In the genomic region with DNA sequence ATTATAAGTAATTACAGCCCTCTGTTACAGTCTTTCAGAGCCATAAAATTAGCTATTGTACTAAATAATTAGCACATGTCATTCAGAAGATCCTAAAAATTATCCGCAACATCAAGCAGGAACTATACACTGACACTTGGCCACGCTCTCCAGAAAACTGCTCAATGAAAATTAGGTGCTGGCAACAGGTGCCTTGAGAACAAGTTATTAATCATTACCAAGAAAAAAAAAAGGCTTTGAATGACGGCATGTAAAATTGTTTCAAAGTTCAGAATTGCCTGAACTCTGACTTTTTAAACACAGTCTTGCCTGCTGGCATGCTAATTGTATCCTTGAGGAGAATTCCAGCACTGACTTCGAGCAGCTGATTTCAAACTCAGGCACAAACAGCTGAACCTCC, we compare ENCODE assay signal across 23 mouse cellular contexts.
A peak's percentile ranks its signal among the peaks of the same experiment; 100 is the strongest.
DNase-seq lines count a peak whose midpoint lies in the region; ATAC-seq lines count a peak whose summit lies in the region.
"Had no signal": no experiment of that assay in that cellular context is flagged by ENCODE, and none has a peak within 500 bp of the region (broad histone marks: within the 10 kb centered on the region; RNA-seq: fewer than 3 reads in every experiment).

No protein-coding gene starts in this region.

- H3K4me1 ChIP-seq in forebrain, embryonic 14.5 days (ENCODE audit: control insufficient read depth, insufficient read depth, low read length) = peaks cover 2% of the 10 kb centered on the region; the same call in 1 of the 2 replicates
- peaks cover 21% of the 10 kb centered on the region for H3K4me1 ChIP-seq in forebrain, embryonic 13.5 days
- H3K4me1 ChIP-seq in intestine, embryonic 16.5 days (ENCODE audit: control insufficient read depth, insufficient read depth, low read length) = no peaks in the 10 kb centered on the region
- H3K4me1 ChIP-seq: heart, embryonic 10.5 days; hindbrain, embryonic 12.5 days had no signal

- peak; percentile 76 for DNase-seq in forebrain, embryonic 14.5 days (ENCODE audit: low spot score)
- peak; percentile 41 for DNase-seq in kidney, adult 11 months
- no peak for DNase-seq in kidney, postnatal 4 days
- DNase-seq in kidney, postnatal 14 days = peak; percentile 14
- no peak for DNase-seq in kidney, adult 18-20 months
- DNase-seq in thymus, postnatal 25 days = no peak
- DNase-seq: adrenal gland, postnatal 14 days; B cell, adult 2 months; cerebellum, adult 18-20 months; cerebellum, adult 9-11 months; cerebellum, postnatal 36 days; gastrocnemius, postnatal 36 days; heart, adult 11 months; heart, postnatal 10 days; heart, postnatal 4 days had no signal

- no peak overlapping the region for H3K4me2 ChIP-seq in forebrain, embryonic 14.5 days (ENCODE audit: low read length)
- H3K4me2 ChIP-seq in forebrain, embryonic 13.5 days = no peak overlapping the region
- no peak overlapping the region for H3K4me2 ChIP-seq in intestine, embryonic 16.5 days (ENCODE audit: low read depth, low read length)
- H3K4me2 ChIP-seq: embryonic facial prominence, embryonic 13.5 days; hindbrain, embryonic 12.5 days had no signal

- no peak overlapping the region for H3K4me3 ChIP-seq in forebrain, embryonic 14.5 days (ENCODE audit: low read depth, low read length)
- no peak overlapping the region for H3K4me3 ChIP-seq in forebrain, embryonic 13.5 days
- no peak overlapping the region for H3K4me3 ChIP-seq in intestine, embryonic 16.5 days (ENCODE audit: low read length)
- H3K4me3 ChIP-seq: embryonic facial prominence, embryonic 13.5 days; heart, embryonic 10.5 days; hindbrain, embryonic 12.5 days had no signal

- H3K36me3 ChIP-seq in forebrain, embryonic 14.5 days (ENCODE audit: control insufficient read depth, insufficient read depth, low read length) = no peaks in the 10 kb centered on the region
- no peaks in the 10 kb centered on the region for H3K36me3 ChIP-seq in forebrain, embryonic 13.5 days (ENCODE audit: poor library complexity, severe bottlenecking)
- no peaks in the 10 kb centered on the region for H3K36me3 ChIP-seq in intestine, embryonic 16.5 days (ENCODE audit: control insufficient read depth, insufficient read depth, low read length)
- H3K36me3 ChIP-seq: embryonic facial prominence, embryonic 13.5 days; G1E; heart, embryonic 10.5 days; hindbrain, embryonic 12.5 days had no signal

- H3K27ac ChIP-seq in forebrain, embryonic 14.5 days (ENCODE audit: low read depth, low read length) = no peak overlapping the region
- H3K27ac ChIP-seq in forebrain, embryonic 13.5 days = no peak overlapping the region
- H3K27ac ChIP-seq in intestine, embryonic 16.5 days (ENCODE audit: low read length) = no peak overlapping the region
- H3K27ac ChIP-seq: embryonic facial prominence, embryonic 13.5 days; heart, embryonic 10.5 days; hindbrain, embryonic 12.5 days had no signal

- H3K9me3 ChIP-seq in forebrain, embryonic 14.5 days (replicated peaks; ENCODE audit: control insufficient read depth, low read length) = no peaks in the 10 kb centered on the region
- no peaks in the 10 kb centered on the region for H3K9me3 ChIP-seq in forebrain, embryonic 13.5 days (replicated peaks)
- H3K9me3 ChIP-seq in intestine, embryonic 16.5 days (ENCODE audit: control insufficient read depth, low read length) = no peaks in the 10 kb centered on the region
- H3K9me3 ChIP-seq: embryonic facial prominence, embryonic 13.5 days; heart, embryonic 10.5 days; hindbrain, embryonic 12.5 days had no signal

- H3K27me3 ChIP-seq in forebrain, embryonic 14.5 days (replicated peaks; ENCODE audit: control insufficient read depth, insufficient read depth, low read length) = no peaks in the 10 kb centered on the region
- no peaks in the 10 kb centered on the region for H3K27me3 ChIP-seq in forebrain, embryonic 13.5 days
- H3K27me3 ChIP-seq in intestine, embryonic 16.5 days (replicated peaks; ENCODE audit: control insufficient read depth, insufficient read depth, low read length) = no peaks in the 10 kb centered on the region
- H3K27me3 ChIP-seq: embryonic facial prominence, embryonic 13.5 days had no signal

- ATAC-seq in forebrain, embryonic 14.5 days = peak; percentile 48; the same call in 1 of the 2 replicates
- ATAC-seq in forebrain, embryonic 13.5 days = no peak
- 0 out of 2 replicates have a peak, but pooled peaks have one; percentile 42 for ATAC-seq in intestine, embryonic 16.5 days
- ATAC-seq: CD4-positive, CD25-positive, alpha-beta regulatory T cell, adult 4 months; hindbrain, embryonic 16.5 days had no signal

- 11% methylated on average over 4 of the region's 4 CpGs for WGBS in forebrain, embryonic 14.5 days
- WGBS in forebrain, embryonic 13.5 days = 16% methylated on average over 4 of the region's 4 CpGs
- WGBS in intestine, embryonic 16.5 days = 51% methylated on average over 4 of the region's 4 CpGs

- H3K9ac ChIP-seq in forebrain, embryonic 14.5 days (ENCODE audit: low read length) = no peak overlapping the region
- no peak overlapping the region for H3K9ac ChIP-seq in forebrain, embryonic 13.5 days
- H3K9ac ChIP-seq in intestine, embryonic 16.5 days (ENCODE audit: low read depth, low read length) = no peak overlapping the region
- H3K9ac ChIP-seq: embryonic facial prominence, embryonic 13.5 days; hindbrain, embryonic 12.5 days had no signal

Comparison
In these comparisons a context has a peak if more than half of its experiments do, and no peak if none do; other contexts are left out.
1. DNase-seq: peak in forebrain, embryonic 14.5 days (single experiment), kidney, adult 11 months (single experiment) and kidney, postnatal 14 days (single experiment); none in kidney, postnatal 4 days (0 of 2), kidney, adult 18-20 months (single experiment) and thymus, postnatal 25 days (single experiment).